Mouse (Mus musculus): Measurements from ENCODE around the gene Grb10. TPM values are rescaled to one million over a fixed set of nuclear protein-coding genes. Genes with fewer than 3 reads are reported as not detected.

Gene Grb10
- polyA plus RNA-seq, 2 experiments: 243 to 644 TPM

GRCm38 (mm10) chr11:11945766-11946165 is 92.7 kb downstream of the Grb10 start:
- Histone ChIP-seq H3K4me2 (replicated peaks; ENCODE audit: low read depth, low read length, severe bottlenecking) (no peak overlapping the region), H3K9ac (ENCODE audit: low read depth, low read length, severe bottlenecking) (no peak overlapping the region), H3K9me3 (ENCODE audit: control insufficient read depth, low read length) (no peaks in the 10 kb centered on the region), H3K4me1 (ENCODE audit: control insufficient read depth, insufficient read depth, low read length) (peaks cover 37% of the 10 kb centered on the region), H3K27me3 (ENCODE audit: control insufficient read depth, insufficient read depth, low read length) (no peaks in the 10 kb centered on the region), H3K4me3 (replicated peaks; ENCODE audit: low read length) (no peak overlapping the region), H3K27ac (replicated peaks; ENCODE audit: low read depth, low read length) (no peak overlapping the region), H3K36me3 (ENCODE audit: control insufficient read depth, insufficient read depth, low read length) (peaks cover 69% of the 10 kb centered on the region)
- 92% methylated on average over 4 of the region's 4 CpGs for WGBS
- TF ChIP-seq POLR2A (IDR thresholded peaks at IDR 0.05; ENCODE audit: borderline replicate concordance, extremely low read depth, insufficient read depth, insufficient read length): no peak
- DNase-seq (ENCODE audit: low spot score) (no peak), ATAC-seq (ENCODE audit: low FRiP score, low read depth) (no peak)

GRCm38 (mm10) chr11:11944814-11945213 is 93.7 kb downstream of the Grb10 start:
- no peak overlapping the region for H3K9ac ChIP-seq (ENCODE audit: low read depth, low read length, severe bottlenecking)
- H3K4me2 ChIP-seq (replicated peaks; ENCODE audit: low read depth, low read length, severe bottlenecking): no peak overlapping the region
- ATAC-seq (ENCODE audit: low FRiP score, low read depth): no peak
- no peak for TF ChIP-seq POLR2A (IDR thresholded peaks at IDR 0.05; ENCODE audit: borderline replicate concordance, extremely low read depth, insufficient read depth, insufficient read length)
- no peaks in the 10 kb centered on the region for H3K9me3 ChIP-seq (ENCODE audit: control insufficient read depth, low read length)
- no peak overlapping the region; the same call in 1 of the 2 replicates for H3K27ac ChIP-seq (replicated peaks; ENCODE audit: low read depth, low read length)
- no peak for DNase-seq (ENCODE audit: low spot score)
- 84% methylated on average over 4 of the region's 4 CpGs for WGBS
- H3K4me3 ChIP-seq (replicated peaks; ENCODE audit: low read length): no peak overlapping the region
- peaks cover 30% of the 10 kb centered on the region for H3K4me1 ChIP-seq (ENCODE audit: control insufficient read depth, insufficient read depth, low read length)
- H3K36me3 ChIP-seq (ENCODE audit: control insufficient read depth, insufficient read depth, low read length): peaks cover 68% of the 10 kb centered on the region
- no peaks in the 10 kb centered on the region for H3K27me3 ChIP-seq (ENCODE audit: control insufficient read depth, insufficient read depth, low read length)

- Histone ChIP-seq H3K36me3 (ENCODE audit: control insufficient read depth, insufficient read depth, low read length) (peaks cover 70% of the 10 kb centered on the region), H3K4me1 (ENCODE audit: control insufficient read depth, insufficient read depth, low read length) (peaks cover 24% of the 10 kb centered on the region), H3K27me3 (ENCODE audit: control insufficient read depth, insufficient read depth, low read length) (no peaks in the 10 kb centered on the region), H3K27ac (replicated peaks; ENCODE audit: low read depth, low read length) (no peak overlapping the region; the same call in 1 of the 2 replicates), H3K4me3 (replicated peaks; ENCODE audit: low read length) (no peak overlapping the region), H3K9me3 (ENCODE audit: control insufficient read depth, low read length) (no peaks in the 10 kb centered on the region), H3K4me2 (replicated peaks; ENCODE audit: low read depth, low read length, severe bottlenecking) (no peak overlapping the region), H3K9ac (ENCODE audit: low read depth, low read length, severe bottlenecking) (no peak overlapping the region)
- ATAC-seq (ENCODE audit: low FRiP score, low read depth): no peak
- DNase-seq (ENCODE audit: low spot score): no peak
- TF ChIP-seq POLR2A (IDR thresholded peaks at IDR 0.05; ENCODE audit: borderline replicate concordance, extremely low read depth, insufficient read depth, insufficient read length): no peak
These were observed 94.5 kb downstream of the Grb10 start for GRCm38 (mm10) chr11:11944082-11944349.

GRCm38 (mm10) chr11:11943240-11944081 is 95.0 kb downstream of the Grb10 start:
- peaks cover 19% of the 10 kb centered on the region for H3K4me1 ChIP-seq (ENCODE audit: control insufficient read depth, insufficient read depth, low read length)
- H3K9ac ChIP-seq (ENCODE audit: low read depth, low read length, severe bottlenecking): no peak overlapping the region
- 88% methylated on average over 13 of the region's 13 CpGs for WGBS

GRCm38 (mm10) chr11:11942320-11943217 is 95.9 kb downstream of the Grb10 start:
- no peak for DNase-seq (ENCODE audit: low spot score)
- peaks cover 81% of the 10 kb centered on the region for H3K36me3 ChIP-seq (ENCODE audit: control insufficient read depth, insufficient read depth, low read length)

More at GRCm38 (mm10) chr11:11943240-11944081, 95.0 kb downstream of the Grb10 start:
- no peak overlapping the region for H3K4me3 ChIP-seq (replicated peaks; ENCODE audit: low read length)
- no peaks in the 10 kb centered on the region for H3K9me3 ChIP-seq (ENCODE audit: control insufficient read depth, low read length)
- DNase-seq (ENCODE audit: low spot score) (no peak), ATAC-seq (ENCODE audit: low FRiP score, low read depth) (no peak)
- H3K27ac ChIP-seq (replicated peaks; ENCODE audit: low read depth, low read length): peak overlapping the region; percentile 9; the same call in 1 of the 2 replicates
- TF ChIP-seq POLR2A (IDR thresholded peaks at IDR 0.05; ENCODE audit: borderline replicate concordance, extremely low read depth, insufficient read depth, insufficient read length): no peak
- H3K36me3 ChIP-seq (ENCODE audit: control insufficient read depth, insufficient read depth, low read length): peaks cover 72% of the 10 kb centered on the region
- H3K4me2 ChIP-seq (replicated peaks; ENCODE audit: low read depth, low read length, severe bottlenecking): no peak overlapping the region
- H3K27me3 ChIP-seq (ENCODE audit: control insufficient read depth, insufficient read depth, low read length): no peaks in the 10 kb centered on the region

More at GRCm38 (mm10) chr11:11942320-11943217, 95.9 kb downstream of the Grb10 start:
- no peak for ATAC-seq (ENCODE audit: low FRiP score, low read depth)
- Histone ChIP-seq H3K4me2 (replicated peaks; ENCODE audit: low read depth, low read length, severe bottlenecking) (no peak overlapping the region), H3K27ac (replicated peaks; ENCODE audit: low read depth, low read length) (peak overlapping the region; percentile 49; the same call in 1 of the 2 replicates), H3K9me3 (ENCODE audit: control insufficient read depth, low read length) (no peaks in the 10 kb centered on the region), H3K4me1 (ENCODE audit: control insufficient read depth, insufficient read depth, low read length) (peaks cover 11% of the 10 kb centered on the region), H3K9ac (ENCODE audit: low read depth, low read length, severe bottlenecking) (no peak overlapping the region), H3K4me3 (replicated peaks; ENCODE audit: low read length) (no peak overlapping the region), H3K27me3 (ENCODE audit: control insufficient read depth, insufficient read depth, low read length) (no peaks in the 10 kb centered on the region)
- WGBS: 69% methylated on average over 6 of the region's 6 CpGs
- no peak for TF ChIP-seq POLR2A (IDR thresholded peaks at IDR 0.05; ENCODE audit: borderline replicate concordance, extremely low read depth, insufficient read depth, insufficient read length)
